ENCODE assay signal across 22 mouse cellular contexts in the genomic region with DNA sequence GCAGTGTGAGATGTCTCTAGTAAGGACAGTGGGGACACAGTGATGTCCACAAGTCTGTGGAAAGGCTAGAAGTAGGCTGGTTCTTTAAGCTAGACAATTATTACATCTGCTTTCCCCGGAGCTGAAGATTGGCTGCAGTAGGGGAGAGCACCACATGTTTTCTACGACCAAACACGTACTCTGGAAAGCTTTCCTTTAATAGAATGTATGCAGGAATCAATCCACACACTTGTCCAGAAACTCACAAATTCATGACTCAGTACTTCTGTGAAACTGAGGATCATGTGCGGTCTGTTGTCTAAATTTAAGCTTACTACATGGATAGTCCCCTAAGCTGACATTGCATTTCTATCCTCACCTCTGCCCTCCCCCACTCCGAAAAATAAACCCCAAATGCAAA.
A peak's percentile ranks its signal among the peaks of the same experiment; 100 is the strongest.
DNase-seq lines count a peak whose midpoint lies in the region; ATAC-seq and TF ChIP-seq lines count a peak whose summit lies in the region.
"Had no signal": no experiment of that assay in that cellular context is flagged by ENCODE, and none has a peak within 500 bp of the region (broad histone marks: within the 10 kb centered on the region; RNA-seq: fewer than 3 reads in every experiment).

No protein-coding gene starts in this region.

- intact Hi-C loops in heart, postnatal 10 days (cut with DNase I): no loop called here

- no peak overlapping the region for H3K9ac ChIP-seq in forebrain, embryonic 13.5 days
- H3K9ac ChIP-seq in forebrain, postnatal 0 days: no peak overlapping the region
- no peak overlapping the region for H3K9ac ChIP-seq in lung, embryonic 16.5 days (ENCODE audit: low read length)
- H3K9ac ChIP-seq: heart, embryonic 13.5 days; hindbrain, embryonic 12.5 days; hindbrain, embryonic 15.5 days; intestine, embryonic 15.5 days had no signal

- no peak overlapping the region for H3K4me2 ChIP-seq in forebrain, embryonic 13.5 days
- no peak overlapping the region for H3K4me2 ChIP-seq in forebrain, postnatal 0 days (ENCODE audit: low read depth)
- H3K4me2 ChIP-seq in lung, embryonic 16.5 days (ENCODE audit: low read depth, low read length): no peak overlapping the region
- H3K4me2 ChIP-seq: heart, embryonic 13.5 days; hindbrain, embryonic 12.5 days; hindbrain, embryonic 15.5 days; intestine, embryonic 15.5 days had no signal

- no peaks in the 10 kb centered on the region for H3K9me3 ChIP-seq in forebrain, embryonic 13.5 days (replicated peaks)
- H3K9me3 ChIP-seq in forebrain, postnatal 0 days (ENCODE audit: low read length): no peaks in the 10 kb centered on the region
- no peaks in the 10 kb centered on the region for H3K9me3 ChIP-seq in lung, embryonic 16.5 days (ENCODE audit: control insufficient read depth, low read length)
- H3K9me3 ChIP-seq: heart, embryonic 10.5 days; heart, embryonic 13.5 days; hindbrain, embryonic 12.5 days; hindbrain, embryonic 15.5 days; intestine, embryonic 15.5 days had no signal

- H3K27ac ChIP-seq in forebrain, embryonic 13.5 days: no peak overlapping the region
- H3K27ac ChIP-seq in forebrain, postnatal 0 days (ENCODE audit: low read depth, low read length): no peak overlapping the region
- peak overlapping the region; percentile 61; the same call in 1 of the 2 replicates for H3K27ac ChIP-seq in layer of hippocampus, adult 2 months
- no peak overlapping the region for H3K27ac ChIP-seq in lung, embryonic 16.5 days (ENCODE audit: low read length)
- H3K27ac ChIP-seq: heart, adult 2 months; heart, embryonic 10.5 days; heart, embryonic 13.5 days; hindbrain, embryonic 12.5 days; hindbrain, embryonic 15.5 days; intestine, embryonic 15.5 days had no signal

- H3K36me3 ChIP-seq in forebrain, embryonic 13.5 days (ENCODE audit: poor library complexity, severe bottlenecking): no peaks in the 10 kb centered on the region
- no peaks in the 10 kb centered on the region for H3K36me3 ChIP-seq in forebrain, postnatal 0 days (ENCODE audit: insufficient read depth)
- H3K36me3 ChIP-seq in lung, embryonic 16.5 days (ENCODE audit: control insufficient read depth, insufficient read depth, low read length): no peaks in the 10 kb centered on the region
- H3K36me3 ChIP-seq: heart, embryonic 10.5 days; heart, embryonic 13.5 days; hindbrain, embryonic 12.5 days; hindbrain, embryonic 15.5 days; intestine, embryonic 15.5 days had no signal

- no peaks in the 10 kb centered on the region for H3K27me3 ChIP-seq in forebrain, embryonic 13.5 days
- no peaks in the 10 kb centered on the region for H3K27me3 ChIP-seq in forebrain, postnatal 0 days (ENCODE audit: insufficient read depth, low read length)
- H3K27me3 ChIP-seq in lung, embryonic 16.5 days (ENCODE audit: control insufficient read depth, insufficient read depth, low read depth, low read length): no peaks in the 10 kb centered on the region
- H3K27me3 ChIP-seq: heart, embryonic 13.5 days; hindbrain, embryonic 12.5 days; hindbrain, embryonic 15.5 days; intestine, embryonic 15.5 days had no signal

- 0 out of 2 replicates have a peak, but pooled peaks have one; percentile 1 for ATAC-seq in forebrain, embryonic 13.5 days
- no peak; the same call in 1 of the 2 replicates for ATAC-seq in forebrain, postnatal 0 days
- peak; percentile 72 for ATAC-seq in lung, embryonic 16.5 days (ENCODE audit: low read depth)
- ATAC-seq: intestine, embryonic 15.5 days had no signal

- no peaks in the 10 kb centered on the region for H3K4me1 ChIP-seq in forebrain, embryonic 13.5 days
- H3K4me1 ChIP-seq in forebrain, postnatal 0 days (ENCODE audit: insufficient read depth): no peaks in the 10 kb centered on the region
- H3K4me1 ChIP-seq in lung, embryonic 16.5 days (replicated peaks; ENCODE audit: control insufficient read depth, insufficient read depth, low read length): no peaks in the 10 kb centered on the region
- H3K4me1 ChIP-seq: heart, embryonic 10.5 days; heart, embryonic 13.5 days; hindbrain, embryonic 12.5 days; hindbrain, embryonic 15.5 days; intestine, embryonic 15.5 days had no signal

- WGBS in forebrain, embryonic 13.5 days: 88% methylated on average over 5 of the region's 5 CpGs
- WGBS in forebrain, postnatal 0 days: 67% methylated on average over 5 of the region's 5 CpGs
- WGBS in lung, embryonic 16.5 days: 59% methylated on average over 5 of the region's 5 CpGs

- no peak for DNase-seq in forebrain, postnatal 0 days
- no peak for DNase-seq in layer of hippocampus, adult 2 months (ENCODE audit: low spot score in 2 of 2)
- DNase-seq in layer of hippocampus, postnatal 36 days: no peak
- DNase-seq in lung, adult 18-20 months: no peak
- DNase-seq in brain, adult 2 months (ENCODE audit: low read depth, low spot score): peak; percentile 20
- DNase-seq in heart, postnatal 10 days: no peak
- DNase-seq: adrenal gland, adult 2 months; adrenal gland, postnatal 25 days; B cell, adult 2 months; cerebellum, adult 18-20 months; cerebellum, adult 9-10 months; cerebellum, postnatal 14 days; gastrocnemius, postnatal 10 days; gastrocnemius, postnatal 36 days; heart, adult 2 months had no signal

- TF ChIP-seq CTCF in forebrain, postnatal 0 days (IDR thresholded peaks at IDR 0.05; ENCODE audit: low read depth): no peak
- no peak for TF ChIP-seq CTCF in layer of hippocampus, adult 2 months (conservative IDR thresholded peaks at IDR 0.05)

- no peak overlapping the region for H3K4me3 ChIP-seq in forebrain, embryonic 13.5 days
- H3K4me3 ChIP-seq in forebrain, postnatal 0 days (ENCODE audit: low read depth, low read length): no peak overlapping the region
- no peak overlapping the region for H3K4me3 ChIP-seq in layer of hippocampus, adult 2 months
- no peak overlapping the region for H3K4me3 ChIP-seq in lung, embryonic 16.5 days (ENCODE audit: low read length)
- H3K4me3 ChIP-seq: heart, adult 2 months; heart, embryonic 10.5 days; heart, embryonic 13.5 days; hindbrain, embryonic 12.5 days; hindbrain, embryonic 15.5 days; intestine, embryonic 15.5 days had no signal
